Mouse (Mus musculus): Measurements from ENCODE around the gene Myh8. TPM values are rescaled to one million over a fixed set of nuclear protein-coding genes. Genes with fewer than 3 reads are reported as not detected.

Myh8 gene
- total RNA-seq, 1 experiment from 2014 or later: not detected

Other genes starting within 250 kb of the Myh8 start
- gene Adprm, start 224.5 kb upstream of the Myh8 start, total RNA-seq (2021): 18.6 and 20.5 TPM in 2 replicates
- gene Sco1, start 224.5 kb upstream of the Myh8 start, total RNA-seq (2021): 21.4 and 24.3 TPM in 2 replicates
- 0.07 TPM in 1 of 2 replicates, not detected in the other for gene Myh3, start 198.8 kb upstream of the Myh8 start, total RNA-seq (2021)
- 0.08 TPM in 1 of 2 replicates, not detected in the other for gene Myh2, start 106.1 kb upstream of the Myh8 start, total RNA-seq (2021)
- 0.23 and 0.30 TPM in 2 replicates for gene Myh1, start 77.1 kb upstream of the Myh8 start, total RNA-seq (2021)
- 0.15 TPM in 1 of 2 replicates, not detected in the other for gene Myh4, start 39.1 kb upstream of the Myh8 start, total RNA-seq (2021)
- 0.08 TPM in 1 of 2 replicates, not detected in the other for gene Myh13, start 44.5 kb downstream of the Myh8 start, total RNA-seq (2021)
- 23.3 and 28.8 TPM in 2 replicates for gene Gas7, start 178.3 kb downstream of the Myh8 start, total RNA-seq (2021)

All from adrenal gland, postnatal 14 days (tissue).